Mouse (Mus musculus): ENCODE results near the gene Sptbn4. TPM values are rescaled to one million over a fixed set of nuclear protein-coding genes. Genes with fewer than 3 reads are reported as not detected.

Gene Sptbn4
- polyA plus RNA-seq, 1 experiment = 171 TPM

GRCm38 (mm10) chr7:27335928-27336823, 111.3 kb downstream of the Sptbn4 start:
- TF ChIP-seq POLR2A (IDR thresholded peaks at IDR 0.05; ENCODE audit: borderline replicate concordance, insufficient read depth, low read length) (no peak), CTCF (IDR thresholded peaks at IDR 0.05; ENCODE audit: borderline replicate concordance, insufficient read depth, low read depth, low read length) (peak; percentile 99)
- H3K4me1 ChIP-seq (ENCODE audit: control insufficient read depth, insufficient read depth, low read length) = peaks cover 3% of the 10 kb centered on the region; the same call in 1 of the 2 replicates
- H3K27me3 ChIP-seq (ENCODE audit: control insufficient read depth, insufficient read depth, low read length) = peaks cover 8% of the 10 kb centered on the region; the same call in 1 of the 2 replicates
- H3K4me3 ChIP-seq (replicated peaks; ENCODE audit: insufficient read depth, low read depth, low read length) = peak overlapping the region; percentile 32
- WGBS = 2% methylated on average over 47 of the region's 47 CpGs
- H3K27ac ChIP-seq (ENCODE audit: insufficient read depth, low read length) = no peak overlapping the region
- peak; percentile 84 to 93 for DNase-seq

GRCm38 (mm10) chr7:27335011-27335720, 112.3 kb downstream of the Sptbn4 start:
- DNase-seq = no peak
- 62% methylated on average over 15 of the region's 15 CpGs for WGBS
- TF ChIP-seq CTCF (IDR thresholded peaks at IDR 0.05; ENCODE audit: borderline replicate concordance, insufficient read depth, low read depth, low read length) = no peak
- no peak for TF ChIP-seq POLR2A (IDR thresholded peaks at IDR 0.05; ENCODE audit: borderline replicate concordance, insufficient read depth, low read length)
- no peak overlapping the region for H3K27ac ChIP-seq (ENCODE audit: insufficient read depth, low read length)
- no peak overlapping the region for H3K4me3 ChIP-seq (replicated peaks; ENCODE audit: insufficient read depth, low read depth, low read length)
- H3K27me3 ChIP-seq (ENCODE audit: control insufficient read depth, insufficient read depth, low read length) = peaks cover 8% of the 10 kb centered on the region; the same call in 1 of the 2 replicates
- peaks cover 6% of the 10 kb centered on the region; the same call in 1 of the 2 replicates for H3K4me1 ChIP-seq (ENCODE audit: control insufficient read depth, insufficient read depth, low read length)

- no peak overlapping the region for H3K27ac ChIP-seq (ENCODE audit: insufficient read depth, low read length)
Observed at GRCm38 (mm10) chr7:27334405-27334911, 113.0 kb downstream of the Sptbn4 start.

GRCm38 (mm10) chr7:27333316-27333941, 114.1 kb downstream of the Sptbn4 start:
- TF ChIP-seq POLR2A (IDR thresholded peaks at IDR 0.05; ENCODE audit: borderline replicate concordance, insufficient read depth, low read length) (no peak), CTCF (IDR thresholded peaks at IDR 0.05; ENCODE audit: borderline replicate concordance, insufficient read depth, low read depth, low read length) (no peak)
- H3K4me1 ChIP-seq (ENCODE audit: control insufficient read depth, insufficient read depth, low read length) = peaks cover 10% of the 10 kb centered on the region

More at GRCm38 (mm10) chr7:27334405-27334911, 113.0 kb downstream of the Sptbn4 start:
- DNase-seq = no peak
- 6% methylated on average over 32 of the region's 32 CpGs for WGBS
- Histone ChIP-seq H3K4me3 (replicated peaks; ENCODE audit: insufficient read depth, low read depth, low read length) (no peak overlapping the region), H3K4me1 (ENCODE audit: control insufficient read depth, insufficient read depth, low read length) (peaks cover 10% of the 10 kb centered on the region), H3K27me3 (ENCODE audit: control insufficient read depth, insufficient read depth, low read length) (peaks cover 8% of the 10 kb centered on the region; the same call in 1 of the 2 replicates)
- TF ChIP-seq POLR2A (IDR thresholded peaks at IDR 0.05; ENCODE audit: borderline replicate concordance, insufficient read depth, low read length) (no peak), CTCF (IDR thresholded peaks at IDR 0.05; ENCODE audit: borderline replicate concordance, insufficient read depth, low read depth, low read length) (no peak)

GRCm38 (mm10) chr7:27332353-27333199, 114.9 kb downstream of the Sptbn4 start:
- WGBS = 2% methylated on average over 39 of the region's 39 CpGs
- H3K27ac ChIP-seq (ENCODE audit: insufficient read depth, low read length) = no peak overlapping the region
- peak overlapping the region; percentile 12 for H3K4me3 ChIP-seq (replicated peaks; ENCODE audit: insufficient read depth, low read depth, low read length)
- H3K4me1 ChIP-seq (ENCODE audit: control insufficient read depth, insufficient read depth, low read length) = peaks cover 10% of the 10 kb centered on the region
- peaks cover 8% of the 10 kb centered on the region; the same call in 1 of the 2 replicates for H3K27me3 ChIP-seq (ENCODE audit: control insufficient read depth, insufficient read depth, low read length)
- TF ChIP-seq POLR2A (IDR thresholded peaks at IDR 0.05; ENCODE audit: borderline replicate concordance, insufficient read depth, low read length) (no peak), CTCF (IDR thresholded peaks at IDR 0.05; ENCODE audit: borderline replicate concordance, insufficient read depth, low read depth, low read length) (peak; percentile 65)
- peak; percentile 62 to 76 for DNase-seq

More at GRCm38 (mm10) chr7:27333316-27333941, 114.1 kb downstream of the Sptbn4 start:
- WGBS = under 1% methylated on average over 50 of the region's 77 CpGs
- H3K4me3 ChIP-seq (replicated peaks; ENCODE audit: insufficient read depth, low read depth, low read length) = no peak overlapping the region
- DNase-seq = no peak
- peaks cover 8% of the 10 kb centered on the region; the same call in 1 of the 2 replicates for H3K27me3 ChIP-seq (ENCODE audit: control insufficient read depth, insufficient read depth, low read length)
- no peak overlapping the region for H3K27ac ChIP-seq (ENCODE audit: insufficient read depth, low read length)

GRCm38 (mm10) chr7:27331854-27332253, 115.6 kb downstream of the Sptbn4 start:
- Histone ChIP-seq H3K27ac (ENCODE audit: insufficient read depth, low read length) (no peak overlapping the region), H3K4me3 (replicated peaks; ENCODE audit: insufficient read depth, low read depth, low read length) (peak overlapping the region; percentile 12), H3K27me3 (ENCODE audit: control insufficient read depth, insufficient read depth, low read length) (peaks cover 8% of the 10 kb centered on the region; the same call in 1 of the 2 replicates), H3K4me1 (ENCODE audit: control insufficient read depth, insufficient read depth, low read length) (peaks cover 10% of the 10 kb centered on the region)
- DNase-seq = no peak
- 7% methylated on average over 8 of the region's 8 CpGs for WGBS
- TF ChIP-seq POLR2A (IDR thresholded peaks at IDR 0.05; ENCODE audit: borderline replicate concordance, insufficient read depth, low read length) (no peak), CTCF (IDR thresholded peaks at IDR 0.05; ENCODE audit: borderline replicate concordance, insufficient read depth, low read depth, low read length) (no peak)
